Mouse (Mus musculus): ENCODE data around the gene Zfp462.

DNA sequence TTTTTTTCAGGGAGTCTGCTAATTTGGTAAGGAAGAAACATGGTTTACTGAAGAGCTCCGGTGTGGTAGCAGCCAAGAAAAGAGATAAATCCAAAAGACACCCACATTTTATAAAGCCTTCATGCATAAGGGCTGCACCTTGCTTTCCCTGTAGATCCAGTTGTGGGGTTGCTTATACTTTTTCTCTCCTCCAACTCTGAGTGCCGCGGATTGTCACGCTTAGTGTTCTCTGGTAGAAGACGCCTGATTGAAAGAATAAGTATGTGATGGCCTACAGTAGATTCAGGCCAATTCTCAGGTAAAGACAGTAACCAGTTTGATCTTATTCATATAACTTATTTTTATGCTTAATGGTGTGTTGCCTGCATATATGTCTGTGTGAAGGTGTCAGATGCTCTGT lies 54.7 kb downstream of the Zfp462 start:
- TF ChIP-seq CTCF (IDR thresholded peaks at IDR 0.05), result no peak
- no peak for TF ChIP-seq EP300 (IDR thresholded peaks at IDR 0.05; ENCODE audit: insufficient read depth, low read depth, low read length)
- no peak for TF ChIP-seq POLR2A (IDR thresholded peaks at IDR 0.05; ENCODE audit: insufficient read depth, low read depth, low read length)
